Mouse (Mus musculus) retina, postnatal 7 days (tissue): ENCODE results near the gene Cd5.

ENCODE experiments used
- DNase-seq: peaks from one replicate; pipeline ENCODE4 v3.0.0-alpha.2; 2012; ENCODE audit warnings: low read depth, low spot score

Cd5 gene

DNA sequence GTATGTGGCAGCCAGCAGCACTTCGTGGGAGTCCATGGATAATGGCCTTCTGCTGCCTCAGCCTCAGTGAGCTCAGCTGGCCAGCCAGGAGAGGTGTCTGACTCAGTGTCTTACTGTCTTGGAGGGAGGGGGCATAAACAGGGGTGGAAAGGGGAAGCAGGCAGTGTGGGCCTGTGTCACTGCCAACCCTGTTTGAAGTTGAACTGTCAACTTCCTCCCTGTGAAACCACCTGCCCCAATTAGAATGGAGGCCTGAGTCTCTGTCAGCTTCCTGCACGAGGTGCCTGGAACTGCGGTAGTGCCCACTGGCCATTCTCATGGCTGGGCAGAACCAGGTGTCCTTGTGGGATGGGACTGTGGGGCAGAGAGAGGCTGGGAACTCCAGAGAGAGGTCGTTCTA, at the start of gene Cd5:
Gene Cd5, minus strand, starts transcription at position 192 of the 400 bp plus-strand sequence.
- no peak for DNase-seq

DNA sequence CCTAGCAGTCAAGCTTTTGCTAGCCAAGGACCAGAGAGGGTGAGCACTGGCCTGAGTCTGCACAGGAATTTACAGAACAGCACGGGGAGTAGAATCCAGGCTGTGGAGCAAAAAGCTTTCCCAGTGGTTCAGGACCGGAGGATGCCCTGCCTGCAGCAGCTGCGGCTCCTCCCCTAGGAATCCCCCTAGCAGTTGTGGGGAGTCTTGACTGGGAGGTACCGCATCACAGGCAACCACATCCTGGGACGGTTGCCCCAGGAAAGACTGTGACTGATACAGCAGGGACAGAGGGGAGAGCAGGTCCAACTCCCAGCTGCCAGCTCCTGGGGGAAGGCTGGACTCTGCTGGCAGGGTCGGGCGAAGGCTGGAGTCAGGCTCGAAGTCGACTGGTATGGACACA, 49.4 kb upstream of the Cd5 start:
- DNase-seq = no peak

DNA sequence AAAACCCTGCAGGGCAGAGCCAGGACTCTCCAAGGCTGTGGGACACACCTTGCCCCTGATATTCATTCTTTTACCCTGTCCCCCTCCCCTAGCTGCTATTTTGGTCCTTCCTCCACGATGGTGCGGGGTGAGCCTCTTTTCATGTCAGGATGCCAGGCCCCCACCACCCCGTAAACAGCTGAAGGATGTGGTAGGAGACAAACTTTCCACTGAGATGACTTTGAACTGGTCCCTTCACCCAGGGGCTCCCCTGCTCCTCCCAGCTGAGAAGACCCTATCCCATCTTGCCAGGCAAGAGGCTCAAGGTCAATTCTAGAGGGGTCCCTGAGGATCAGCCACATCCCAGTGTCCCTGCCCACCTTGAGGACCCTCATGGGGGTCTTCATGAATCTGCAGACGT, 48.6 kb upstream of the Cd5 start:
- DNase-seq = no peak

DNA sequence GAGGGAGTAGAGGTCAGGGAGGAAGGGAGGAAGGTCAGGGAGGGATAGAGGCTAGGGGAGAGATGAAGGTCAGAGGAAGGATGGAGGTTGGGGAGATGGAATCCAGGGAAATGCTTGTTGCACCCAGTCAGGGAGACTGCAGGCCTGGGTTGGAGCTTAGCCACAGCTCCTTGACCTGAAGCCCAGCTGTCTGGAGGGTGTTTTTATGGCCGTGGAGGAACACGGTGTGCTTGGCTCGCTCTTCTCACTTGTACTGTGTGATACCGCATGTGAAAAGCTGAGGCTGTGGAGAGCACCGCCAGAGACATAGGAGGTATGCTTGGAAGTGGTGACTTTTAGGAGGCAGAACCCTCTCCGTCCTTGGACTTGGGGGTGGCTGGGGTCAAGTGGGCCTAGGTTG, 48.0 kb upstream of the Cd5 start:
- no peak for DNase-seq

DNA sequence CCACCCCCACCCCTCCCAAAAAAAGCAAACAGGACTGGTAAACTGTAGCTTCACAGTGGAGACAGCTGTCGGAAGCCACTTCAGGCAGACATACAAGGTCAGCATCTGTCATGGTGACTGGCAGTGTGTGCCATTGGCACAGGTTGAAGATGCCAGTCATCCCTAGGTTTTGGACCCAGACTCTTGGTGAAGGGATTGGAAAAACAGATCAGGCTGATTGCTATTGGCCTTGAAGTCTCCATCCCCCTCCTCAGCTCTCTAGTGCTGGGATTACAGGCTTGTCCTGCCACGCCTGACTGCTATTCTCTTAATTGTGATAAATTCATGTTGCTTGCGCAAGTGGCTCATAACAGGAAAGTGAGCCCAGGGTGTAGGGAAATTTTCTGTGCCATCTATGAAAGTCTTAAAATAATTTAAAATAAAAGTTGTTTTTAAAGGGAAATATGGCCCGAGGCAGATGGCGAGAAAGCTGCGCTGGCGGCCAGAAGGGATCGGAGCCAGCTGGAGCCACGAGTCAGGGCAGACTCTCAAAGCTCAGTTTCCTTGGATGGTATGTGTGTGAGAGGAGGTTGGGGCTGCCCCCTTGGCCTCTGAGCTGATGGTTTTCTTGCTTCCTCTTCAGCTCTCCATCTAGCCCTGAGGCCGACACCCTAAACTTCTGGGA, 46.1 kb upstream of the Cd5 start:
- DNase-seq = no peak

DNA sequence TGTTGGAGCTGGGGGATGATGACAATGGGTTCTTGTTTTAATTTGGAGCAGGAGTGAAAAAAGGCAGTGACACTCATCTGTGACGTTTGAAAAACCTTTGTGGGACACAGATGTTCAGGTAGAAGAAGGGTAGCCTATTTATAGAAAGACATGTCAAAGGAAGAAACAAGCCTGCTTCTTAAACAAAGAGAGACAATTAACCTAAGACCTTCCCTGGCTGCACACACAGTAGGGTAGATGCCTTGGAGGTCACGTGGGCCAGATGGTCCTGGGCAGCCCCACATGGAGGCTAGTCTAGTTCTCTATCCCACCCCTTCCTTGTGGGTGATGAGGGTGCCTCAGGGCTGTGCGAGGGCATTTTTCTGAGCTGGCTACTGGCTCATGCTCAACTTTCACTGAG, 45.3 kb upstream of the Cd5 start:
- no peak for DNase-seq

DNA sequence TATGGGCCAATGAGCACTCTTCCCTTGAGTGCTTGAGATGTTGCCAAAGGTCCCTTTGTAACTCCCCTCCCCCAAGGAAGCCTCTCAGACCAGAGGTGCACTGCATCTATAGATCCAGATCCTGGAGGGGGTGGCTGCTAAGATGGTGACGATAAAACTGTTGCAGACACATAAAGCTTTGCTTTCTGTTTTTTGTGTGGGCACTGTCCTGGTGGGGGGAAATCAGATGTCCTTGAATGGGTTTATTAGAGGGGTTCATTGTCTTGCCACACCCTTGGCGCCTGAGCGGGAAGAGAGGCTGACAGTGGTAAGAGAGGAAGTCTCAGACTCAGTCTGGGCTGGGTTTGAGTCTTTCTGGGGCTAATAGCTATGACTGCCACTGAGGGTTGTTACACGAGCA, 44.4 kb upstream of the Cd5 start:
- no peak for DNase-seq

DNA sequence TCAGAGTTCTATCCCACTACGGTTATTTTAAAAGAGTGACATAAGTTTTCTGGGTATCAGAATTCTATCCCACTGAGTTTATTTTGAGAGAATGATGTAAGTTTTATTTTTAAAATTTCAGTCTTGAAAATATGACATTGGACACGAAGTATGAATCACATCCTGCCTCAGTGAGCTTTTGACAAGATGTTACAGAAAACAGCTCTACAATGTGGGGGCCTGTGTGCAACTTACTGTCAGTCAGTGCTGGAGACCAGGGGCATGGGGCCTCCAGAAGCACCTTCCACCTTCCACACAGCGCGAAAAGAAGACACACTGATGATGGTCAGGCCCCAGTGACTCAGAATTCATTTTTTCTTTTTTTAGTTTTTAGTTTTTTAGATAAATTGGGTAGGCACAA, 42.8 kb upstream of the Cd5 start:
- DNase-seq = no peak

DNA sequence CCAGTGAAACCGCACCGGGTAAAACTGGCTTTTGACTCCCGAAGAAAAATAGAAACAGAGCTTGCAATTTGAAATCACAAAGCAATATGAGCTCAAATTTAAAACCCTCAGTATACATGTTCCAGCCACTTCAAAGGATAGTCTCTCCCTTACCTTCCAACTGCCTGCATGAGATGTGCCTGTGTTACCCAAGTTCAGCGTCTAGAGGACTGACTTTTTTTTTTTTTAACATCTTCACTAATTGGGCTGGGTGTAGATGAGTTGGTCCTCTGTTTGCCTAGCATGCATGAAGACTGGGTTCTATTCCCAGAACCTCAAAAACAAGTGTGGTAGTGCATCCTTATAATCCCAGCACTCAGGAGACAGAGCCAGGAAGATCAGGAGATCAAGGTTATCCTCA, 38.1 kb upstream of the Cd5 start:
- no peak for DNase-seq

DNA sequence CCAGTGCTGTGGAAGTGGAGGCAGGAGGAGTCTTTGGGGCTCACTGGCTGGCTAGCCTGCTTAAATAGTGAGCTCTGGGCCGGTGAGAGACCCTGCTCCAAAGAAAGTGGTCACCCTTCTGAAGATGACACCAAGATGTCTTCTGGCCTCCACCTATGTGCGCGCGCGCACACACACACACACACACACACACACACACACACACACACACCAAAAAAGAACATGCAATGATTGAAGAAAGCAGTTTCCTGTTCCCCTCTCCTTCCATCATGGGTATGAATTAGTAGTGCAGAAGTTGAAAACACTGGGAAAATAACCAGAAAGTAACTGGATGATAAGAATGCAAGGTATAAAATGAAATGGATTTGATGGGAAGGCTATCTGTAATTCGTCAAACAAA, 35.3 kb upstream of the Cd5 start:
- no peak for DNase-seq

DNA sequence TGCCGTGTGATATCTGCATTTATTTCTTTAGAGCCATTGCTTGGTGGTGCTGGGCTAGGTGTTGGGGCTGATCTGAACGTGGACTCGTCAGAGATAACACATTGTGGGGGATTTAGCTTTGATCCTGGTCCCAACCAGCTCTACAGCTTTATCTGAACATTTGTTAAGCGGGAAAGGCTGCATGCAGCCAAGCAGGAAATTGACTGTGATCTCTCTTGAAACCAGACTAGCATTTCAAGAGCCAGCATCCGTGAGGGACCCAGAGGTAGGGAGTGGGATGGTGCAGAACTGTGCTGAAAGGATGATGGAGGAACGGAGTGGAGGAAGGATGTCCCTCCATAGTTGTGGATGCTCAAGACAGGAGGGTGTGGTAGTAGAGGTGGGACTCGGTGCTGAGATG, 34.6 kb upstream of the Cd5 start:
- no peak for DNase-seq

DNA sequence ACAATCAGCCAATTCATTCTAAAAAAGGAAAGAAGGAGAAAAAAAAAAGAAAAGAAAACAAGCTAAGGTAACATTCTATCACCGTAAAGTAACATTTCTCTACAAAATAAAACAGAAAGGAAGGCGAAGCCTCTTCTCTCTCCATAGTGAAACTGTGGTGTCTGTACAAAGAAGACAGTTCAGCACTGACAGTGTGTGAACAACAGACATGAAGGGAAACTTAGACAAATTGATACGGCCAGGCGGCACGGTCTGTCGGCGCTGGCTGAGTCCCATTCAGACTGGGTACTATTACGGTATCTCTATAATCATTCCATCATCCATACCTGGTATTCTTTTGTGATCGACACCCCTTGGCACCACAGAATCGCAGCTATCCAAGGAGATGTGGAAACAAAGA, 34.1 kb upstream of the Cd5 start:
- no peak for DNase-seq

DNA sequence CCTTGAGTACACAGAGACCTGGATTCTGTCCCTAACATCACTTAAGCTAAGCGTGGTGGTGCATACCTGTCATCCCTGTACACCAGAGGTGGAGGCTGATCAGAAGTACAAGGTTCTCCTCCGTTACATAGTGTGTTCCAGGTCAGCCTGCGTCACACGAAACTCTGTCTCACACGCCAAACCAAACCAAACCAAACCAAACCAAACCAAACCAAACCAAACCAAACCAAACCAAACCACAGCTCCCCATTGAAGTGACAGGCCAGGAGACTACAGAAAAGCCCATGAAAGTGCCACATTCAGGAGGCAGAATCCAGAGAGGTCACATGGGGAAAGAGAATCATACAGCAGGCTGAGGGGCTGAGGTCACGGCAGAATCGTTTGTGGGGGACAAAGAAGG, 33.2 kb upstream of the Cd5 start:
- no peak for DNase-seq

DNA sequence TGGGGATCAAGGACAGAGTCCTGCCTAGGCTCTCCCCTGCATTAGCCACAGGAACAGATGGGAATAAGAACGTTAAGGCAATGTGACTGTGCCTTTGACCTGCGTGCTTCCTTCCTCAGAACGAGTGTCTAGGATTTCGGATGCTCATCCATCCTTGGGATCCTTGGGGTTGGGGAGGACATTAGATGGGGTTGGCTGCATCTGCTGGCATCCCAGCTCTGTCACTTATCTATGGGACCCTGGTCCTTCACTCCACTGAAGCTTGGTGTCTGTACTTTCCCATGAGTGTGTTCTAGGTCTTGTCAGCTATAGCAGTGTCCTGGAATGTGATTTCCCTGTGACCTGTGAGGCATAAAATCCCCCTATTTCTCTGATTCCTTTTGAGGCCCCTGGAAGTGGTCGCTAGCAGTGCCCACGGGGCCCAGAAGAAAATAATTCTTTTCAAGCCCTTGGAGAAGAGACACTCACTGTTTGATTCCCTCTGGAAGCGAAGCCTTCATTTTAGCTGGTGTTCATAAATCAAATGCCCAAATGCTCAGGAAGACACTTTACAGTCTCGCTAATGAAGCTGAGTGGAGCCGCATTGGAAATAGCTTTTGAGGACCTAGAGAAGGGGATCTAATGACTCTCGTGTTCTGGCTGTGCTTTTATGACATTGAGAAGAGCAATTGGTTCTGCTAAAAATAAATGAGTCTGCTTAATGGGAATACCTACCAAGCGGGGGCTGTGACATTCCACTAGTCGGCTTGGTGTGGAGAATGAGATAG, 30.8 kb upstream of the Cd5 start:
- no peak for DNase-seq

DNA sequence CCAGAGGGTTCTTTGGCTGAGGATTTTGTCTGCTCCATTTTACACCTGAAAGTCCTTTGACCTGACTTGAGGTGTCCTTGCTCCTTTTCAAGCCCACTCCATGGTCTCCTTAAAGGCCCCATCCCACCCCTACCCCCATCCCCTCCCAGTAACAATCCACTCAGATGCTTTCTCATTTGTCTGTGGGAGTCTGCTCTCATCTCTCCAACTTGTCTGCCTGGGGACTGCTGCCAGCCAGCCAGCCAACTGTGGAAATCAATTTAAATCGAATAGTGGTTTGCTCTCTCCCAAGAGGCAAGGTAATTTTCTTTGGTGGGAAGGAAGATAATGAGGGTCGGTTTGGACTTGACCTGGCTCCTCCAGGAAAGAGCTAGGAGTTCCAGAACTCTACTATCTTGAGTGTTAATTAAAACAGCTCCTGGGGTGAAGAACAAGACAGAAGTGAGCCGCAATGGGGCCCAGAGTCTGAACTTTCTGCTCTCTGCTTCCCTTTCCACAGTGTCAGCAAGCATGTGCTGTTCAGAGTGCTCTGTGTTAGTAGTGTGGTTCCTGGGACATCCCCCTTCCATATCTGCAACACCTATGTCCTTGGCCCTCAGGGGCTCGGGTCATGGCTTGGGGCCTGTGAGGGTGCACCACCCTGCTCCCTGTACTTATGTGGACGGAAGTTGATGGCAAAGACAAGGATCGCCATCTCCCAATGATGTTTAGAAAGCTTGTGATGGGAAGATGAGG, 30.1 kb upstream of the Cd5 start:
- DNase-seq = no peak

DNA sequence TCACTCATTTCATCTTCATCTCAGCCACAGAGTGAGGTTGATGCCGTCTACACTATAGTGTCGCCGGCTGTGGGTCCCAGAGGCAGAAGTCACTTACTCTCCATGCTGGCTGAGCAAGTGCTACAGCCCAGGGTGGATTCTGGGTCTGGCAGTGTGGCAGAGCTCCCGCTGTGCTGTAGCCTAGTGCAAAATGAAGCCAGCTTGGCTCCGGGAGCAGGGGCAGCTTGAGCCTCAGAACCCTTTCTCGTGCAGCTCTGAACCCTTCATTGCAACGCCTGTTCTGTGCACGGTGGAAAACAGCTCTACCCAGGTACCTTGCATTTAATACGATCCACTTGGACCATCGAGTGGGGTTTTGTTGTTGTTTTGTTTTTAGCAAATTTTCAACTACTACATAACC, 28.8 kb upstream of the Cd5 start:
- DNase-seq = no peak

DNA sequence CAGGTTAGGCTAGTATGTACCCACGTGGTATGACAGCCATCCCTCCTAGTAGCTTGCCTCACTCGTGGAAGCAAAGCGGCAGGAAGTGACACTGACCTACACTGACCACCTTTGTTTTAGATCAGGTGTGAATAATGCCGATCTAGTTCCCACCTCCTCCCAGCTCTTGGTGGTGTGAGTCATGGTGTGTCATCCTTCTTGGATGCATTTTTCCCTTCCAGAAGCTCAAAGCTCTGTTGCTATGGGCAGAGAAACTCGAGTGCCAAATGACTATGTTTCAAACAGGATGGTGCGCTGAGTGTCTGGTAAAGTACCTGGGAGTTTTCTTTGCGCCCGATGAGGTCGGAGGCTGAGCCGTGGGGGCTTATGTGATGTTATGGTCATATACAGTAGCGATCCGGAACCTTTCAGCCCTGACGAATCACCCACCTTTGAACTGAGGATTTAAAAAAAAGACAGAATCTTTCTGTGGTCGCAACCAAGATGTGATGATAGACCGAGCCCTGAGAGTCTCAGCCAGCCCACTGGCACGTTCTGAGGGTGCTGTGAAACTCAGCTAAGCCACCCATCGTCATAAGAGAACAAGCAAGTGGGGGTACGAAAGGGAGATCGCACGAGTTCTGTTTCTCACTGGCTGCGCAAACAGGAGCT, 24.7 kb upstream of the Cd5 start:
- no peak for DNase-seq

DNA sequence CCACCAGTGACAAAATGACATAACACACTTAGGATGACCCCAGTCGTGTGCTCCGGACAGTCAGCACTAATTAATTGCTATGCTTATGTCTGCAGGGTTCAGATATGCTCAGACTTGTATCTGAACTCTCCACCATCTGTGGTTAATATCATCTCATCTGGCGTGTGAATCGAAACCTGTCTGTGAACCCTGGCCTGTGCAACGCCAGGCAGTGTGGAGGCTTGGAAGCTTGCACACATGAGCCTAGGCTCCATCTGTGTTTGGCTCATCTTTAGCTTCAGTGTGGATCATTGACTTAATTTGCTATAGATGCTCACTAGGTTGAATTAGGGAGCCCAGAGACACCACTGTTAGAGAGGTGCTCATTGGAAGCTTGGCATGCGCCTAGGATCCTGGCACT, 23.7 kb upstream of the Cd5 start:
- no peak for DNase-seq

DNA sequence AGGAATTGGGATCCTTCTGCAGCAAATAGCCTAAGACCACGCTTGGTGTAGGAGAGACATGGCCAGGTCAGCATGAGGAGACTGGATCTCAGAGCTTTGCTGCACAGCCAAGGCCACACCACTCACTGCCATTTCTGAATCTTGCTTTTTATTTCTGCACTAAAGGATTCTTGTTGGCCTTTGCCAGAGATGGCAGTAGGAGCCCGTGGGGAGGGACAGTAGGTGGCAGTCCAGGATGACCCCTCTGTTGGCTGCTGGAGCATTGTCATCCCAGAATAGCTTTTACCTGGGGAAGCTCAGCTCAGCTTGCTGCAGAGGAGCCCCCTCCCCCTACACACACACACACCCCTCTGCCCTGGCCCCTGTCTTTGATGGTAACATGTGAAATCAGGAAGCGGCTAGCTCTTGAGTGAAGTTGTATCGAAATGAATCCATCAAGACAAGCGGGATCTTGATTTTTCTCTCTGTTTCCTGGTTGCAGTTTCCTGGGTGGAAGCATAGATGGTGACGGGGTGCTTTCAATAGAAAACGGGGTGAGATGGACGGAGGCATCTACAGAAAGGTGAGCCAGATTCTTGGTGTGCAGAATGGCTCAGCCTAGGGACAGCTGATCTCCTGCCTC, 23.1 kb upstream of the Cd5 start:
- DNase-seq = no peak

DNA sequence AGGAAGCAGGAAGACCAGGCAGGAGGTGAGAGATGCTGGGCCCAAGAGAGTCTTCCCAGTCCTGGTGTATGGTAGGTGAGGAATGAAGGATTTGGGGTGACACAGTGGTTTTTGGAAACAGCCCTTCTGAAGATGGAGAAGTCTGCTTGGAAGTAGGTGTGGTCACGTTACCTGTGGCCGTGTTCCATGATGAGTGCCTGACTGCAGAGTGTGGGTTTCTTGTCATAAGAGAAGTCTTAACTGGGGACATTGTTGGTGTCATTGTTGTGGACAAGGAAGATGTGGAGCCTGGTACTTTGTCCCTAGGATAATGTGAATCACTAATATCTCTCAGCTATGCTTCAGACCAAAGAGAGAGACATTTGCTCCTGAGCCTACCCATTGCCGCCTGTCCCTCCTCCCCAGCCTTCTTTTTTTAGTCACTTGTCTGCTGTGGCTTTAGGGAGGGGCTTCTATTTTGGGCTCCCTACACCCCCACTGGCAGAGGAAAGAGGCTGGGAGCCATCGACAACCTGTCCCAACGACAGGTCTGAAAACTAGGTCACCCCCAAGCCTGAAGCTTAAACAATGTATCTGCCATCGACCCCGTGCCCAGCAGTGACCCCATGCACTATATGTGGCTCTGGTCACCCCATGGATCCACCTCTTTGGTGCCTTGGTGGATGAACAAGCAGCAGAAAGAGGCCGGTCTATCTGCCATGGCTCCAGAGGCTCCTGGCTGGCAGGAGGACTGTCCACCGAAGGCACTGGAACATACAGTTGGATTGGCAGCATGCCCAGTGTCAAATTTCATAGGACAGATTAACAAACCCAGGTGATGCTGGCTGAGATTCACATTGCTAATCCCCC, 21.4 kb upstream of the Cd5 start:
- no peak for DNase-seq

DNA sequence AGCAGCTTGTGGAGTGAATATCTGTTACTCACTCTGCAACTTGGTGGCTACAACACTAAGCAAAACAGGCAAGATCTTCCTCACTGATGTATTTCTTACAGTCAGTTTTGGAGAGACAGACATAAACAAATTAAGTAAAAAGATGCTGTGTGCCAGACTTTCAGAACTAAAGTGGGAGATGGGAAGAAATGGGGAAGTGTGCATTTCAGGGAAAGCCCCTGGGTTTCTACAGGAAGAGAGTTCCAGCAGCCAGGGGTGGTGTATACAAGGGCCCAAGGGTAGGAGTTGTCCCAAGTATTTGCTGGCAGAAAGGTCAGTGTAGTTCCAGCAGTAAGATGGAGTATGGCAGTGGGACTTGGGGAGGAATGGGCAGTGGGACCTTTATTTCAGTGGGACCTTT, 20.7 kb upstream of the Cd5 start:
- no peak for DNase-seq
